Mouse (Mus musculus) CH12.LX (cell line): ENCODE measurements around the gene Htra3.

ENCODE experiments used
- BHLHE40 ChIP-seq: IDR thresholded peaks from 2 replicates; pipeline ENCODE4 v1.6.1; 2011; ENCODE audit warnings: mild to moderate bottlenecking, low read depth, low read length, improper control_type of control experiment
- CHD2 ChIP-seq: IDR thresholded peaks from 2 replicates; pipeline ENCODE4 v1.6.1; 2011; ENCODE audit warnings: low read length, improper control_type of control experiment
- CTCF ChIP-seq, 2 experiments: IDR thresholded peaks in 1 of 2; conservative IDR thresholded peaks in 1 of 2; 2 replicates each; pipeline ENCODE4 v1.5.1; 2011 to 2012; ENCODE audit warnings: low read depth in 2 of 2, low read length in 2 of 2, improper control_type of control experiment in 1 of 2, inconsistent platforms in 1 of 2, mild to moderate bottlenecking in 1 of 2, moderate library complexity in 1 of 2
- EP300 ChIP-seq: IDR thresholded peaks from 2 replicates; pipeline ENCODE4 v1.6.1; 2011; ENCODE audit warnings: low read length, improper control_type of control experiment
- HCFC1 ChIP-seq: IDR thresholded peaks from 2 replicates; pipeline ENCODE4 v1.6.1; 2012; ENCODE audit warnings: low read depth, mild to moderate bottlenecking, inconsistent platforms, low read length, improper control_type of control experiment
- KAT2A ChIP-seq: IDR thresholded peaks from 2 replicates; pipeline ENCODE4 v1.6.1; 2012; ENCODE audit warnings: low read length, improper control_type of control experiment, inconsistent platforms; ENCODE audit not compliant: insufficient replicate concordance
- MAFK ChIP-seq: IDR thresholded peaks from 2 replicates; pipeline ENCODE4 v1.6.1; 2011; ENCODE audit warnings: low read length, improper control_type of control experiment; ENCODE audit not compliant: insufficient replicate concordance
- MAX ChIP-seq: IDR thresholded peaks from 2 replicates; pipeline ENCODE4 v1.6.1; 2011; ENCODE audit warnings: low read length, improper control_type of control experiment
- MYC ChIP-seq: IDR thresholded peaks from 2 replicates; pipeline ENCODE4 v1.6.1; 2011; ENCODE audit warnings: low read depth, mild to moderate bottlenecking, improper control_type of control experiment, low read length
- NELFE ChIP-seq: IDR thresholded peaks from 2 replicates; pipeline ENCODE4 v1.6.1; 2011; ENCODE audit warnings: low read depth, low read length, improper control_type of control experiment
- NRF1 ChIP-seq: IDR thresholded peaks from 2 replicates; pipeline ENCODE4 v1.6.1; 2014; ENCODE audit warnings: low read depth, mild to moderate bottlenecking, inconsistent platforms, low read length, improper control_type of control experiment, moderate library complexity
- POLR2A ChIP-seq: IDR thresholded peaks from 2 replicates; pipeline ENCODE4 v1.6.1; 2011; ENCODE audit warnings: low read depth, mild to moderate bottlenecking, improper control_type of control experiment, low read length
- TCF12 ChIP-seq: IDR thresholded peaks from 2 replicates; pipeline ENCODE4 v1.6.1; 2014; ENCODE audit warnings: low read depth, mild to moderate bottlenecking, inconsistent platforms, low read length, improper control_type of control experiment
- ZMIZ1 ChIP-seq: IDR thresholded peaks from 2 replicates; pipeline ENCODE4 v1.6.1; 2012; ENCODE audit warnings: low read depth, mild to moderate bottlenecking, inconsistent platforms, low read length, improper control_type of control experiment

DNA sequence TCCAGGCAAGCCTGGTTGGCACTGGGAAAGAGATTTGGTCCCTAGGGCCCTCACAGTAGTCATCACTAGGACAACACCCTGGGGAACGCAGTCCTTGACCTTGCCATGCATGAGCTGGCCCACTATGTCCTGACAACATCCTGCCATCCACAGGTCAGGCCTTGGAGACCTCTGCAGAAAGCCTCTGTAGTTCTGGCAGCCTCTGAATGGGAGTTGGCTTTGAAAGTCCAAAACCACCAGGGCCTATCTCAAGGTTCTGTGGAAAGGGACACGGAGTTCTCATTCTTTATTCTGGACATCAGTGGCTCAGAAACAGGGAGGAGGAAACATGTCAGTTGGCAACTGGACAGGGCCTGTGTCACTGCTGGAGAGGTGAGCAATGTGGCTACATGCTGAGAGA, 43.6 kb downstream of the Htra3 start:
- TF ChIP-seq EP300 (no peak), CTCF (conservative IDR thresholded peaks at IDR 0.05 in 1 of 2, IDR thresholded peaks at IDR 0.05 in 1 of 2; ENCODE audit: low read depth in 2 of 2, low read length in 2 of 2) (no peak), ZMIZ1 (no peak), NRF1 (no peak), MAX (no peak), MYC (no peak), POLR2A (no peak), CHD2 (no peak), KAT2A (no peak), BHLHE40 (no peak), TCF12 (no peak), NELFE (no peak), MAFK (no peak), HCFC1 (no peak)
